Mouse (Mus musculus) liver, embryonic 11.5 days (tissue): ENCODE data around the gene Wdr63. TPM values are rescaled to one million over a fixed set of nuclear protein-coding genes. Genes with fewer than 3 reads are reported as not detected.

ENCODE experiments used
- ATAC-seq: fragments of 200-750 bp; cut with Nextera tagmentation; replicated peaks from 2 replicates; pipeline ENCODE4 v1.8.0; 2017; ENCODE audit warnings: moderate number of reproducible peaks, mild to moderate bottlenecking, moderate TSS enrichment, moderate library complexity; ENCODE audit not compliant: low FRiP score
- DNase-seq: peaks from one replicate; pipeline ENCODE4 v3.0.0-alpha.2; 2017; ENCODE audit warnings: low spot score
- H3K27ac ChIP-seq: fragments of 300-500 bp; sonication (generic); 2 replicates; pipeline ENCODE4 v1.5.1; 2014; ENCODE audit warnings: mild to moderate bottlenecking, low read depth, low read length, control low read depth
- H3K27me3 ChIP-seq: fragments of 300-500 bp; sonication (generic); replicated peaks from 2 replicates; pipeline ENCODE4 v1.6.1; 2014; ENCODE audit warnings: low read length, mixed read lengths; ENCODE audit not compliant: control insufficient read depth, insufficient read depth
- H3K36me3 ChIP-seq: fragments of 300-500 bp; sonication (generic); 2 replicates; pipeline ENCODE4 v1.6.1; 2014; ENCODE audit warnings: mild to moderate bottlenecking, low read length, moderate library complexity, mixed read lengths; ENCODE audit not compliant: control insufficient read depth, insufficient read depth
- H3K4me1 ChIP-seq: fragments of 300-500 bp; sonication (generic); replicated peaks from 2 replicates; pipeline ENCODE4 v1.6.1; 2014; ENCODE audit warnings: low read length, mixed read lengths; ENCODE audit not compliant: control insufficient read depth, insufficient read depth
- H3K4me2 ChIP-seq: fragments of 300-500 bp; sonication (generic); 2 replicates; pipeline ENCODE4 v1.6.1; 2014; ENCODE audit warnings: mild to moderate bottlenecking, control low read depth, moderate library complexity
- H3K4me3 ChIP-seq: fragments of 300-500 bp; sonication (generic); 2 replicates; pipeline ENCODE4 v1.5.1; 2014; ENCODE audit warnings: low read depth, low read length, control low read depth
- H3K9ac ChIP-seq: fragments of 300-500 bp; sonication (generic); 2 replicates; pipeline ENCODE4 v1.6.1; 2014; ENCODE audit warnings: low read depth, low read length, control low read depth
- H3K9me3 ChIP-seq: fragments of 300-500 bp; sonication (generic); 2 replicates; pipeline ENCODE4 v1.6.1; 2016; ENCODE audit warnings: low read length, inconsistent platforms, mixed read lengths; ENCODE audit not compliant: control insufficient read depth
- WGBS: fragments of 180-500 bp; shearing (Covaris S2); extraction: QIAGEN DNeasy Blood & Tissue Kit; methylation state at CpG from one replicate; pipeline ENCODE4 v1.1.7; 2014; 5-methylcytosine and 5-hydroxymethylcytosine counted together
- polyA plus RNA-seq: library from polyadenylated mRNA; unstranded; fragments of >200 nt; fragmentation: Nextera tagmentation; extraction: Ambion mirVana; gene quantifications from 2 replicates; pipeline ENCODE4 v1.2.1, GENCODE M21; 2014

Gene Wdr63
- polyA plus RNA-seq, 1 experiment from 2014 or later: 0.99 TPM

DNA sequence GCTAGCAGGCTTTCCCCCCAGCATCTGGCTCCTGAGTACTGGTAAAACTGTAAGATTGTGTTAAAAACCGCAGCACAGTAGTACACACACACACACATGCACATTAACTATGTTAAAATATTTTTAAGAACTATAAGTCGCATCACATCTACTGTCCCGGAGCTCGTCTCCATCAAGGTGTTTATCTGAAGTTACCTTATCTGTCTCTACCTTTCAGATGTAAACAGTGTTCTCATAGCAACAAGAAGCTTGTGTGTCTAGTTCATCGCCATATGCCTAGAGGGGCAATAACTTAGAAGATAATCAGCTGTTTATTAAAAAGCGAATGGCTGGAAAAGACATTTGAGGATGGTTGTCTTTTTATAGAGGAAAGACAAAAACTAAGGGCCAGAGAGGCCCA lies 82.4 kb downstream of the Wdr63 start:
- DNase-seq: no peak
- H3K27me3 ChIP-seq: no peaks in the 10 kb centered on the region
- H3K4me2 ChIP-seq: no peak overlapping the region
- no peak overlapping the region for H3K27ac ChIP-seq
- 0 out of 2 replicates have a peak, but pooled peaks cover 4% of the 10 kb centered on the region for H3K4me1 ChIP-seq
- no peak for ATAC-seq
- H3K4me3 ChIP-seq: no peak overlapping the region
- H3K9ac ChIP-seq: no peak overlapping the region
- H3K9me3 ChIP-seq: no peaks in the 10 kb centered on the region
- 81% methylated on average over 6 of the region's 6 CpGs for WGBS
- H3K36me3 ChIP-seq: no peaks in the 10 kb centered on the region; the same call in 1 of the 2 replicates

DNA sequence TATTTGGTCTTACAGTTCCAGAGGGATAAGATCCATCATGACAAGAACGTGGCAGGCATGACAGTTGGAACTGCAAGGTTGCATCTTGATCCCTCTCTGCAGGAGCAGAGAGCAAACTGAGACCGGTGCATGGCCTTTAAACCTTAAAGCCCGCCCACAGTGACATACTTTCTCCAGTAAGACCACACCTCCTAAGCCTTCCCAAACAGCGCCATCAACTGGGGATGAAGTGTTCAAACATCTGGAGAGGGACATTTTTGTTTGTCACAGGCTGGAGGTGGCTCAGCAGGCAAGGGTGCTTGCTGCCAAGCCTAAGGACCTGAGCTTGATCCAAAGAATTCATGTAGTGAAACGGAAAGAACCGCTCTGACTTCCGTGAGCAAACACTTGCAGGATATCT lies 83.2 kb downstream of the Wdr63 start:
- ATAC-seq (no peak), DNase-seq (no peak)
- H3K9me3 ChIP-seq: no peaks in the 10 kb centered on the region
- H3K4me3 ChIP-seq: no peak overlapping the region
- H3K27me3 ChIP-seq: no peaks in the 10 kb centered on the region
- H3K9ac ChIP-seq: no peak overlapping the region
- 85% methylated on average over 7 of the region's 7 CpGs for WGBS
- H3K4me1 ChIP-seq: no peaks in the 10 kb centered on the region
- H3K27ac ChIP-seq: no peak overlapping the region
- H3K36me3 ChIP-seq: no peaks in the 10 kb centered on the region; the same call in 1 of the 2 replicates
- no peak overlapping the region for H3K4me2 ChIP-seq

DNA sequence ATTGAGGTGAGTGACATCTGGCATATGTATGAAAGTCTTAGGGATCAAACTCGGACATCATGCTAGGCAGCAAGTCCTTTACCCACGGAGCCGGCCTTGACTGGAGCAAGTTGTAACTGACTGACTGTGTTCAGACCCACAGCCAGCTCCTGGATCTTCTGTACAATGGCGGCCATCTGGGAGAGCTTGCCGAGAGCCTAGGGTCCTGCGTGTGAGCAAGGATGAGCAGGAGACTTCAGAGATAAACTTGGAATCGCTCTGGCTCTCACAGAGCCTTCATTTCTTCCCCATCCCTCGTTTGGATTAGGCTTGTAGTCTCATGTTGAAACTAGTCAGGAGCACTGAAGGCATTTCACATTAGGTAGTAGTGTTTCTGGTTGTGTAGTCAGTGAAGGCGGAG lies 85.7 kb downstream of the Wdr63 start:
- Histone ChIP-seq H3K9me3 (no peaks in the 10 kb centered on the region), H3K27ac (no peak overlapping the region), H3K27me3 (no peaks in the 10 kb centered on the region), H3K36me3 (no peaks in the 10 kb centered on the region; the same call in 1 of the 2 replicates), H3K4me2 (no peak overlapping the region), H3K4me1 (no peaks in the 10 kb centered on the region), H3K4me3 (no peak overlapping the region), H3K9ac (no peak overlapping the region)
- 87% methylated on average over 9 of the region's 9 CpGs for WGBS
- ATAC-seq (no peak), DNase-seq (no peak)

DNA sequence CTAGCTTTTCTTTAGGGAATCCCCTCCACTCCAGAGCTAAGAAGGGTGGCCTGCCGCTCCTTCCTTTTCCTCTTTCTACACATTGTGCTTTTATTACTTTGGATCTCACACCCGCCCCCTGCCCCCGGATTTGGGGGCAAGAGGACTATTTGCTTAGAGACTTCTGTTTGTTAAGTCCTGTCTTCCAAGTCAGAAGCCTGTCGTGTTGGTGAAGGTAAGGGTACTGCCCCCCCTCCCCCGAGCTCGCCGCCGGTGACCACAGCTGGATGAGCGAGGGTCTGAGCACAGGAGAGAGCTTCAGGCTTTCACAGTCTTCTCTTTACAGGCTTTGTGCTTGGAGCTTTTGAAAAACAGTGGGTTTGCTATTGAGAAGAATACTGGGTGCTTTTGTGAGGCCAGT lies 90.4 kb downstream of the Wdr63 start:
- H3K9me3 ChIP-seq: no peaks in the 10 kb centered on the region
- H3K9ac ChIP-seq: no peak overlapping the region
- H3K27ac ChIP-seq: no peak overlapping the region
- H3K4me3 ChIP-seq: no peak overlapping the region
- H3K4me2 ChIP-seq: no peak overlapping the region
- 75% methylated on average over 9 of the region's 9 CpGs for WGBS
- ATAC-seq (no peak), DNase-seq (no peak)
- peaks cover 12% of the 10 kb centered on the region; the same call in 1 of the 2 replicates for H3K36me3 ChIP-seq
- no peaks in the 10 kb centered on the region for H3K27me3 ChIP-seq
- H3K4me1 ChIP-seq: no peaks in the 10 kb centered on the region

DNA sequence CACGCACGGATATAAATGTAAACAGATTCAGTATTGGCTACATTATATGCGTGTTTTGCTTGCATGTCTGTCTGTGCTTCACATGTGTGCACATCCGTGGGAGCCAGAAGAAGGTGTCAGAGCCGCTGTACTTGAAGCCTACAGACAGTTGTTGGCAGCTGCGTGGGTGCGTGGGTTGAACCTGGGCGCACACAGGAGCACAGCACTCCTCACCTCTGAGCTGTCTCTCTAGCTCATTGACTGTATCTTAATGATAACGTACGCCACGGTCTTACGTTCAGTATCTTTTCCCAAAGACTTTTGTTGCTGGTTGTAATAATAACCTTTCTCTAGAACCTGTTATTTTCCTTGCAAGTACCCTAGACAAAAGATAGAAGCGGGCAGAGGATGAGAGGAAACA lies 91.0 kb downstream of the Wdr63 start:
- DNase-seq: no peak
- WGBS: 83% methylated on average over 13 of the region's 13 CpGs
- H3K4me1 ChIP-seq: no peaks in the 10 kb centered on the region

DNA sequence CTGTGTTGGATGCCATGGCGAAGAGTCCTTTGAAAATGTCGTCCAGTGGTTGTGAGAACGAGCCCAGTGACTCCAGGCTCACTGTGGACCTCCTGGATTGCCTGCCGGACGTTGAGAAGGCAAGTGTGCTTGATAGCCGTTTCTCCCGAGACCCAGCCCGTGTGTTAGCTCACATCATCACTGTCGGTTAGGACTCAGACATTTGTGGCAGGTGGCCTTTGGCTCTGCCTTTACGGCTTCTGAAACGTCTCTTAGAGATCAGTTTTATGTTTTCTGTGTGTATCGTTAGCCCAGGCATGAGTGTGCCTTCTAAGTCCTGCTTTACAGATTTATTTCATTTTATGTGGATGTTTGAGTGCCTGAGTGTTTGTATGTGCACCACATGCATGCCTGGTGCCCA lies 93.6 kb downstream of the Wdr63 start:
- ATAC-seq (no peak), DNase-seq (no peak)
- no peak overlapping the region for H3K27ac ChIP-seq
- no peaks in the 10 kb centered on the region for H3K9me3 ChIP-seq
- H3K4me3 ChIP-seq: no peak overlapping the region
- no peaks in the 10 kb centered on the region for H3K27me3 ChIP-seq
- 0 out of 2 replicates have a peak, but pooled peaks cover 2% of the 10 kb centered on the region for H3K4me1 ChIP-seq
- H3K36me3 ChIP-seq: peaks cover 12% of the 10 kb centered on the region; the same call in 1 of the 2 replicates
- 93% methylated on average over 12 of the region's 12 CpGs for WGBS
- no peak overlapping the region for H3K4me2 ChIP-seq
- no peak overlapping the region for H3K9ac ChIP-seq

More for the DNA sequence above, 91.0 kb downstream of the Wdr63 start:
- Histone ChIP-seq H3K27me3 (no peaks in the 10 kb centered on the region), H3K9ac (no peak overlapping the region), H3K27ac (no peak overlapping the region), H3K4me3 (no peak overlapping the region), H3K36me3 (peaks cover 12% of the 10 kb centered on the region; the same call in 1 of the 2 replicates), H3K4me2 (no peak overlapping the region), H3K9me3 (no peaks in the 10 kb centered on the region)
- no peak for ATAC-seq

DNA sequence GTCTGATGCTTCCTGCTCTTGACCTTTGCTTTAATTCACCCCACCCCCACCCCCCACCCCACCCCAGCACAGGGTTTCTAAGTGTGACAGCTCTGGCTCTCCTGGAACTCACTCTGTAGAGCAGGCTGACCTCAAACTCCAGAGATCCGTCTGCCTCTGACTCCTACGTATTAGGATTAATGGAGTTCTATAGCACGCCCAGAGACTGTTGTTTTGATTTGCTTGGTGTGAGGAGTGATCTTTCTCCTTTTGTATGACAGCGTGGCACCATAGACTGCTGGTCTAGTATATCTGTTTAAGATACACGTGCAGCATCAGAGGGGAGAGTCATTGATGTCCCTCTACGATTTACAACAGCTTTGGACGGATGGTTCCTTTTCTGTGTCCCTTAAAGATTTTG lies 94.4 kb downstream of the Wdr63 start:
- Histone ChIP-seq H3K9ac (no peak overlapping the region), H3K4me3 (no peak overlapping the region), H3K27ac (no peak overlapping the region), H3K9me3 (no peaks in the 10 kb centered on the region), H3K4me1 (0 out of 2 replicates have a peak, but pooled peaks cover 2% of the 10 kb centered on the region), H3K36me3 (peaks cover 12% of the 10 kb centered on the region; the same call in 1 of the 2 replicates), H3K4me2 (no peak overlapping the region), H3K27me3 (no peaks in the 10 kb centered on the region)
- 83% methylated on average over 7 of the region's 7 CpGs for WGBS
- ATAC-seq (no peak), DNase-seq (no peak)

DNA sequence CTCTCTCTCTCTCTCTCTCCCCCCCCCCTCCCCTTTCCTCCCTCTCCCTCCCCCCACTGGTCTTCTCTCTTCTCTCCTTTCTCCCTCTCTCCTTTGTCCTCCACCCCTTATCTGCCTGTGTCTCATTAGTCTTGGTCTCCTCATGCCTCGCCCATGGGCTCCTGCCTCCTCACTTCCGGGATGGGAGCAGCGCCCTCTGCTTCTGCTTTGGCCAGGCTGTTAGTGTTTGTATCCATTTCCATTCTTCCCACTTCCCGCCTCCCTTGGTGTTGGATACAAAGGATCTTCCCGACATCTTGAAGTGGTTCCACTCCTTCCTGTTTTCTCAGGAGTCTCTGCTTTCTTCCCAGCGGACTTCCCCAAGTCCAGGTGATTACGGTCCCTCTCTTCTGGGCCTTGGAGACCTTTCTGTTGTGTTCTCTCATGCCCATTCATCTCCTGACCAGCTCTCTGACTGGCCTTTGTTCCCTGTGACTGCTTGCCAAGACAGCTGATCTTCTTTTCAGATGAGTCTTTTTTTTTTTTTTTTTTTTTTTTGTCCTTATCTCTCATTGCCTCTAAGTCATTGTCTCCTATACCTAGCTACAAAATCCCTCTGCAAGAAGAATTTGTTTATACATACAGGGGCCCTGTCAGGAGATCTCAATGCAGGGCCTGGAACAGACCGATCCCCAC lies 96.2 kb downstream of the Wdr63 start:
- ATAC-seq: no peak
- H3K27ac ChIP-seq: no peak overlapping the region
- H3K4me3 ChIP-seq: no peak overlapping the region
- WGBS: 67% methylated on average over 8 of the region's 8 CpGs
- no peaks in the 10 kb centered on the region for H3K27me3 ChIP-seq
- no peak for DNase-seq
- no peaks in the 10 kb centered on the region for H3K9me3 ChIP-seq
- peaks cover 16% of the 10 kb centered on the region; the same call in 1 of the 2 replicates for H3K36me3 ChIP-seq
- 0 out of 2 replicates have a peak, but pooled peaks cover 2% of the 10 kb centered on the region for H3K4me1 ChIP-seq
- H3K4me2 ChIP-seq: no peak overlapping the region
- no peak overlapping the region for H3K9ac ChIP-seq

DNA sequence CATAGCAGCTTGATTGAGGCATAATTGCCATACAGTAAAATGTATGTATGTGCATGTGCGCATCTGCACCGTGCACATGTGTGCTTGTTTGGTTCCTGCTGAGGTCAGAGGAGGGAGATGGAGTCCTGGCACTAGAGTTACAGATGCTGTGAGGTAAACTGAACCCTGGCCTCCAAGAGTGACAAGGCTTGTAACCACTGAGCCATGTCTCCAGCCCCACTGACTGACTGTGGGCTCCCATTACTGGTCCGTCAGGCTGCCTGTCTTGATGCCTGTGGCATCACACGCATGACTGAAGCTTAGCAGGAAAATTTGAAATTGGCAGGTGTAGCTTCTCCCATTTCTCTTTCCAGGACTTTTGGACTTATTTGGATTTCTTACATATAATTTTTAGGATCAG lies 97.2 kb downstream of the Wdr63 start:
- H3K9me3 ChIP-seq: no peaks in the 10 kb centered on the region
- H3K27me3 ChIP-seq: no peaks in the 10 kb centered on the region
- H3K4me1 ChIP-seq: 0 out of 2 replicates have a peak, but pooled peaks cover 2% of the 10 kb centered on the region
- H3K36me3 ChIP-seq: peaks cover 11% of the 10 kb centered on the region; the same call in 1 of the 2 replicates
- no peak overlapping the region for H3K4me2 ChIP-seq
- DNase-seq (no peak), ATAC-seq (no peak)
- WGBS: 93% methylated on average over 4 of the region's 4 CpGs
- H3K9ac ChIP-seq: no peak overlapping the region
- H3K4me3 ChIP-seq: no peak overlapping the region
- H3K27ac ChIP-seq: no peak overlapping the region
